Mouse (Mus musculus) cerebellum, postnatal 4 days (tissue): Measurements from ENCODE around the gene Mtfr1l.
A peak's percentile ranks its signal among the peaks of the same experiment; 100 is the strongest.
"Not testable (repeated sequence)": the region's sequence is repeated elsewhere in the genome, so short reads cannot be mapped to it uniquely, and the experiment has no call there.

ENCODE experiments used
- DNase-seq, 2 experiments: peaks; one replicate each; pipeline ENCODE4 v3.0.0; 2022; ENCODE audit warnings: low spot score in 2 of 2, mixed read lengths in 1 of 2

Mtfr1l gene

GRCm38 (mm10) chr4:134516981-134517380, 18.2 kb downstream of the Mtfr1l start:
- DNase-seq = no peak

DNA sequence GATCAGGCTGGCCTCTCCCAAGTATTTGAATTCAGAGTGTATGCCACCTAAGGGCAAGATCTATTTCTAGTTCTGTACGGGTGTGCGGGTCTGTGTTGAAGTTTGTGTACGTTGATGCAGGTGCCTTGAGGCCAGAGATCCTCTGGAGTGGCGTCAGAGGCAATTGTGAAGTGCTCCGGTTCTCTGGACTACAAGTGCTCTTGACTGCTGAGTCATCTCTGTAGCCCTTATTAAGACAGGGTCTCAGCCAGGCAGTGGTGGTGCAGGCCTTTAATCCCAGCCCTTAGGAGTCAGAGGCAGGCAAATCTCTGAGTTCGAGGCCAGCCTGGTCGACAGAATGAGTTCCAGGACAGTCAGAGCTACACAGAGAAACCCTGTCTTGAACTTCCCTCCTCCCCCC, 19.6 kb downstream of the Mtfr1l start:
- DNase-seq = no peak

DNA sequence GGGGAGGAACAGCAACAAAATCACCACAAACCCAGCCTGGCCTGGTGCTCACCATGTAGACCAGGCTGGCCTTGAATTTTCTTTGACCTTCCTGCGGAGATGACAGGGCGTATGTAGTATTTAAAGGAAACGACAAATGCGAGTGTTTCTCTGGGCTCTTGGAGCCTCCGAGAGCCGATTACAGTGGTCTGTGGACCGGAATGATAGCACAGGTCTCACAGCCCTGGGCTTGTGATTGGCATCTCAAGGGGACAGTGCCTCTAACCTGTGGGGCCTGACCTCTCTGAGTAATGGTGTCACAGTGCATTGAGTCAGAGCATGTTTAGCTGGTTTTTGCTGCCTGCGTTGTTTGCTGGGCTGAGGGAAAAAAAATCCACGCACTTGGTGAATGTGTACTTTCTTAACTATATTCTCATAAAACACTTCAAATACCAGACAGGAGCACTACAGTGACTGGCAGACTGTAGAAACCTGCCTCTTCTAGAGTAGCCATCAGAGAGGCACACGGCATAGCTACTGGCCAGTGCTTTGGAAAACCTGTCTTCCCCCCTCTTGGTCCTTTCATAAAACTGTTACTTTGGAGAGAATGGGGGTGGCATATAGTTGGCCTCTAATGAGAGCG, 20.8 kb downstream of the Mtfr1l start:
- DNase-seq = no peak

- peak in 1 of 2 experiments; percentile 37 for DNase-seq
Observed at GRCm38 (mm10) chr4:134512798-134513197, 22.4 kb downstream of the Mtfr1l start.

GRCm38 (mm10) chr4:134511730-134512129, 23.5 kb downstream of the Mtfr1l start:
- DNase-seq = no peak

- peak; percentile 63 to 89 for DNase-seq
Observed at GRCm38 (mm10) chr4:134510845-134511411, 24.3 kb downstream of the Mtfr1l start, which contains the start of gene Aunip. Gene Aunip (plus strand): TSS chr4:134510999.

- no peak for DNase-seq
Observed at GRCm38 (mm10) chr4:134510396-134510795, 24.8 kb downstream of the Mtfr1l start.

- DNase-seq = no peak
Observed at GRCm38 (mm10) chr4:134506713-134507112, 28.5 kb downstream of the Mtfr1l start.

GRCm38 (mm10) chr4:134505966-134506594, 29.1 kb downstream of the Mtfr1l start:
- DNase-seq = no peak

DNA sequence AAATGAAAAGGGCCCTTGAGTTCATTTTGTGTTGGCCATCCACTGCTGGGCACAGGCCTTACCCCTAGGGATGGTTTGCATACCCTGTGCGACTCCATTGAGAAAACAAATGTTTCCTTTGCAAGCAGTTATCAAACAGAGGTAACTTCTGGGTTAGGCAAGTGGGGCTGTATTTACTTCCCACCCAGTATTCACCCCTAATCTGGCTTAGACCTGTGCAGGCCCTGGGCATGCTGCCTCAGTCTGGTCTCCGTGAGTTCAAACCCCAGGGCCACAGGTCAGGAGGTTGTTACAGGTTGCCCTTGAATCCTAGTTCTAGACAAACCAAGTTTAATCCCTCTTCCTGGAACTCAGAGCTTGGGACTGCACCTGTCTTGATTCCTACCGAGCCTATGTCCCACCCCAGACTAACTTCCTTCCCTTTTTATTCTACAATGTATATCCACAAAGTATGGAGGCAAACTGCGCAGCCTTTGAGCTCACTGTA, 29.8 kb downstream of the Mtfr1l start:
- no peak for DNase-seq

GRCm38 (mm10) chr4:134503686-134504357, 31.4 kb downstream of the Mtfr1l start:
- DNase-seq = no peak

DNA sequence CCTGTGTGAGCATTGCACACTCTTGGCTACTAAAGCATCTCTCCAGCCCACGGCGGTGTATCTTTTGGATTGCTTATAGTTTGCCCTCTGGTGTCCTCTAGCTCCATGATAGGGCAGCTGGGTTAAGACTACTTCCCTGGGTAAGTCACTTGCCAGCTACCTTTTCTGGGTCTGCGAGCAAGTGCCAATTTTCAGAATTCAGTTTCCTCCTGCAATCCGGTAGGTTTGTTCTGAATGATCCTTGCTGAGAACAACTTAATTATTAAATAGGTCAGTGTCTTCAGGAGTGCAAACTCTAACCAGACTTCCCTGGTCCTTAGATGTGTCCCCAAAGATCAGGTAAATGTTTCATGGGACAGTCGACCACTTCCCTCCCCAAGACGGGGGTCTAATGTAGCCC, 34.1 kb downstream of the Mtfr1l start:
- no peak for DNase-seq

DNA sequence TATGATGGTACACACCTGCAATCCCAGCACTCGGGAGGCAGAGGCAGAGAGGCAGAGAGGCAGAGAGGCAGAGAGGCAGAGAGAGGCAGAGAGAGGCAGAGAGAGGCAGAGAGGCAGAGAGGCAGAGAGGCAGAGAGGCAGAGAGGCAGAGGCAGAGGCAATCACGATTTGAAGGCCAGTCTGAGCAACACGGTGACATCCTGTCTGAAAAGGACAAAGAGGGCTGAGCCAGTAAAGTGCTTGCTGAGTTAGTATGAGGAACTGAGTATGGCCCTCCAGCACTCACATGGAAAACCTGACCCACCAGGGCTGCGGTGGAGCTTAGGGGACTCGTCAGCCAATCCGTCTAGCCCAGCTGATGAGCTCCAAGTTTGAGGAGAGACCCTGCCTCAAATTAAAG, 36.2 kb downstream of the Mtfr1l start:
- DNase-seq = not testable (repeated sequence)

GRCm38 (mm10) chr4:134497986-134498731, 37.0 kb downstream of the Mtfr1l start:
- DNase-seq = no peak

- no peak for DNase-seq
Observed at GRCm38 (mm10) chr4:134497223-134497622, 38.0 kb downstream of the Mtfr1l start.

DNA sequence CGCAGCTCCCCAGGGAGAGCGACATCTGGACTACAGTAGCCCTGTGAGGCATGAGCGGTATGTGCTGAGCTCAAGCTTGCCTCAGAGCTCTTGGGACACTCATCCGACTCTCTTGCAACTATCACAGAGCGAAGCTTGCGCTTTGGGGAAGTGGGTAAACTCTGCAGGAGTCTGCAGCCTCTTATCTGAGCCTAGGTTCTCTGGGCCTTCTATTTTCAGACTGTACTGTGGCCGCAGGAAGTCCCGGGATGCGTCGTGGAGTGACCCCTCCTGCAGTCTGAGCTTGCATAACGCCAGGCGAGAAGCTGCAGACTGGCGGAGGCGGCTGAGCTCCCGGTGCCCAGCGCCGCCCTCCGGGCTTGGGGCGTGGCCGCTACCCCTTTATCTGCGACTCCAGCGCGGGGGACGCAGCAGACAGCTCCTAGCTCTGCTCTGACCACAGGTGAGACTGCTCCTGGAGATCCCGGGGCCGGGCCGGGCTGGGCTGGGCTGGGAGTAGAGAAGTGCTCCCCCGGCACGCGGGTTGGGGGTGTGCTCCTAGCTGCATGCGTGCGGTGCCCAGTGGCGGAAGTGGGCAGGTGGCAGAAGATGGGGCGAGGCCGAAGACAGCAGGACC, 38.5 kb downstream of the Mtfr1l start, which contains the start of gene Paqr7:
TSS of gene Paqr7 (plus strand) at position 103 of the 616 bp plus-strand sequence.
- peak in 1 of 2 experiments; percentile 61 for DNase-seq

DNA sequence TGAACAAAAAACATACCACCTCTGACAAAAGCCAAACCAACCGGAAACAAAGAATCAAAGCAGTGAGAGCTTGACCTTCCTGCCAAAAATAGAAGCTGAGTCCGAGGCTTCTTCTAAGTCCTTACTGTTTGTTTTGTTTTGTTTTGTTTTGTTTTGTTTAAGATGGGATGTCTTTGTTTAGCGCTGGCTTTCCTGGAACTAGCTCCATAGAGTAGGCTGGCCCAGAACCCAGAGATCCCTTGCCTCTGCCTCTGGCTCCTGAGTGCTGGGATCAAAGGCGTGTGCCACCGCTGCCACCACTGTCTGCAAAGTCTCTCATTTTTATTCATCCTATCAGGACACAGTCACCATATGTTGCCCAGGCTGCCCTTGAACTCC, 39.7 kb downstream of the Mtfr1l start:
- DNase-seq = no peak

GRCm38 (mm10) chr4:134494780-134495545, 40.2 kb downstream of the Mtfr1l start:
- no peak for DNase-seq

- DNase-seq = not testable (repeated sequence)
Observed at GRCm38 (mm10) chr4:134494161-134494560, 41.0 kb downstream of the Mtfr1l start.

- DNase-seq = no peak
Observed at GRCm38 (mm10) chr4:134491716-134492115, 43.5 kb downstream of the Mtfr1l start.
